Mouse (Mus musculus): ENCODE measurements around the gene Fut2. TPM values are rescaled to one million over a fixed set of nuclear protein-coding genes. Genes with fewer than 3 reads are reported as not detected.

Gene Fut2
- polyA plus RNA-seq, 1 experiment from 2014 or later = 0.05 TPM

GRCm38 (mm10) chr7:45624718-45625117, 41.5 kb downstream of the Fut2 start:
- H3K9me3 ChIP-seq (replicated peaks) = no peaks in the 10 kb centered on the region
- no peaks in the 10 kb centered on the region for H3K36me3 ChIP-seq
- WGBS = 86% methylated on average over 3 of the region's 3 CpGs
- peaks cover 52% of the 10 kb centered on the region for H3K27me3 ChIP-seq (ENCODE audit: low read depth, poor library complexity, severe bottlenecking)
- H3K4me3 ChIP-seq = no peak overlapping the region
- H3K27ac ChIP-seq (replicated peaks) = no peak overlapping the region
- peaks cover 10% of the 10 kb centered on the region for H3K4me1 ChIP-seq
- no peak for DNase-seq (ENCODE audit: low spot score)

- Histone ChIP-seq H3K36me3 (no peaks in the 10 kb centered on the region), H3K27ac (replicated peaks) (no peak overlapping the region), H3K9me3 (replicated peaks) (no peaks in the 10 kb centered on the region), H3K27me3 (ENCODE audit: low read depth, poor library complexity, severe bottlenecking) (peaks cover 54% of the 10 kb centered on the region), H3K4me1 (peaks cover 4% of the 10 kb centered on the region), H3K4me3 (no peak overlapping the region)
- 93% methylated on average over 11 of the region's 11 CpGs for WGBS
- DNase-seq (ENCODE audit: low spot score) = no peak
Observed at GRCm38 (mm10) chr7:45623507-45623906, 42.7 kb downstream of the Fut2 start.

- Histone ChIP-seq H3K9me3 (replicated peaks) (no peaks in the 10 kb centered on the region), H3K36me3 (no peaks in the 10 kb centered on the region), H3K4me1 (peaks cover 8% of the 10 kb centered on the region), H3K4me3 (no peak within 1 kb of the TSS), H3K27me3 (ENCODE audit: low read depth, poor library complexity, severe bottlenecking) (peaks cover 54% of the 10 kb centered on the region), H3K27ac (replicated peaks) (no peak within 1 kb of the TSS)
- no peak for DNase-seq (ENCODE audit: low spot score)
- 30% methylated on average over 9 of the region's 9 CpGs for WGBS
Observed at GRCm38 (mm10) chr7:45621443-45621842, 44.8 kb downstream of the Fut2 start, which contains the start of gene Izumo1. Gene Izumo1 (plus strand): TSS chr7:45621811.

GRCm38 (mm10) chr7:45619592-45619991, 46.6 kb downstream of the Fut2 start:
- Histone ChIP-seq H3K27ac (replicated peaks) (no peak overlapping the region), H3K4me3 (no peak overlapping the region), H3K9me3 (replicated peaks) (no peaks in the 10 kb centered on the region), H3K4me1 (peaks cover 12% of the 10 kb centered on the region), H3K27me3 (ENCODE audit: low read depth, poor library complexity, severe bottlenecking) (peaks cover 55% of the 10 kb centered on the region), H3K36me3 (no peaks in the 10 kb centered on the region)
- 92% methylated on average over 5 of the region's 5 CpGs for WGBS
- DNase-seq (ENCODE audit: low spot score) = no peak

- no peaks in the 10 kb centered on the region for H3K9me3 ChIP-seq (replicated peaks)
- H3K4me3 ChIP-seq = no peak overlapping the region
- H3K36me3 ChIP-seq = no peaks in the 10 kb centered on the region
- H3K4me1 ChIP-seq = peaks cover 12% of the 10 kb centered on the region
- 72% methylated on average over 5 of the region's 5 CpGs for whole genome bisulfite sequencing
- H3K27ac ChIP-seq (replicated peaks) = no peak overlapping the region
- DNase-seq (ENCODE audit: low spot score) = no peak
- H3K27me3 ChIP-seq (ENCODE audit: low read depth, poor library complexity, severe bottlenecking) = peaks cover 59% of the 10 kb centered on the region
Observed at GRCm38 (mm10) chr7:45618316-45618715, 47.9 kb downstream of the Fut2 start.

GRCm38 (mm10) chr7:45617042-45617695, 49.0 kb downstream of the Fut2 start, which contains the start of gene Fut1:
Gene Fut1 (plus strand): TSS chr7:45617289.
- peaks cover 12% of the 10 kb centered on the region for H3K4me1 ChIP-seq
- H3K27ac ChIP-seq (replicated peaks) = no peak within 1 kb of the TSS
- peaks cover 59% of the 10 kb centered on the region for H3K27me3 ChIP-seq (ENCODE audit: low read depth, poor library complexity, severe bottlenecking)
- no peak for DNase-seq (ENCODE audit: low spot score)
- H3K36me3 ChIP-seq = no peaks in the 10 kb centered on the region
- WGBS = 6% methylated on average over 31 of the region's 31 CpGs
- H3K4me3 ChIP-seq = peak within 1 kb of the TSS; percentile 12; the same call in 1 of the 2 replicates
- H3K9me3 ChIP-seq (replicated peaks) = no peaks in the 10 kb centered on the region

- H3K27me3 ChIP-seq (ENCODE audit: low read depth, poor library complexity, severe bottlenecking) = peaks cover 59% of the 10 kb centered on the region
- WGBS = 21% methylated on average over 6 of the region's 6 CpGs
- peaks cover 12% of the 10 kb centered on the region for H3K4me1 ChIP-seq
- H3K27ac ChIP-seq (replicated peaks) = no peak overlapping the region
- no peak overlapping the region for H3K4me3 ChIP-seq
- H3K36me3 ChIP-seq = no peaks in the 10 kb centered on the region
- DNase-seq (ENCODE audit: low spot score) = no peak
- no peaks in the 10 kb centered on the region for H3K9me3 ChIP-seq (replicated peaks)
Observed at GRCm38 (mm10) chr7:45616277-45616676, 49.9 kb downstream of the Fut2 start.

GRCm38 (mm10) chr7:45609511-45609910, 56.7 kb downstream of the Fut2 start:
- WGBS = 72% methylated on average over 1 of the region's 1 CpGs
- Histone ChIP-seq H3K4me3 (no peak overlapping the region), H3K36me3 (no peaks in the 10 kb centered on the region), H3K27me3 (ENCODE audit: low read depth, poor library complexity, severe bottlenecking) (peaks cover 5% of the 10 kb centered on the region; the same call in 1 of the 2 replicates), H3K27ac (replicated peaks) (no peak overlapping the region), H3K9me3 (replicated peaks) (no peaks in the 10 kb centered on the region), H3K4me1 (no peaks in the 10 kb centered on the region)
- DNase-seq (ENCODE audit: low spot score) = no peak

GRCm38 (mm10) chr7:45605704-45606289, 60.4 kb downstream of the Fut2 start:
- Histone ChIP-seq H3K27ac (replicated peaks) (no peak overlapping the region), H3K36me3 (no peaks in the 10 kb centered on the region), H3K9me3 (replicated peaks) (no peaks in the 10 kb centered on the region), H3K4me1 (peaks cover 8% of the 10 kb centered on the region), H3K27me3 (ENCODE audit: low read depth, poor library complexity, severe bottlenecking) (no peaks in the 10 kb centered on the region), H3K4me3 (no peak overlapping the region)
- 87% methylated on average over 9 of the region's 9 CpGs for WGBS
- no peak for DNase-seq (ENCODE audit: low spot score)

- Histone ChIP-seq H3K27me3 (ENCODE audit: low read depth, poor library complexity, severe bottlenecking) (no peaks in the 10 kb centered on the region), H3K4me1 (peaks cover 15% of the 10 kb centered on the region), H3K9me3 (replicated peaks) (no peaks in the 10 kb centered on the region), H3K4me3 (no peak overlapping the region), H3K36me3 (no peaks in the 10 kb centered on the region), H3K27ac (replicated peaks) (no peak overlapping the region)
- 54% methylated on average over 18 of the region's 18 CpGs for WGBS
- no peak for DNase-seq (ENCODE audit: low spot score)
Observed at GRCm38 (mm10) chr7:45598960-45599879, 67.0 kb downstream of the Fut2 start.
